Mouse (Mus musculus) adrenal gland, postnatal 4 days (tissue): ENCODE measurements around the gene Galnt16. TPM values are rescaled to one million over a fixed set of nuclear protein-coding genes. Genes with fewer than 3 reads are reported as not detected.
A peak's percentile ranks its signal among the peaks of the same experiment; 100 is the strongest.

ENCODE experiments used
- DNase-seq, 2 experiments: peaks; one replicate each; pipeline ENCODE4 v3.0.0; 2021 to 2022; ENCODE audit warnings: low spot score in 2 of 2, mixed read lengths in 2 of 2
- total RNA-seq, 2 experiments: library from RNA; stranded (reverse); gene quantifications; 2 replicates each; pipeline ENCODE4 v1.2.3; 2021

Galnt16 gene
- total RNA-seq, 2 experiments from 2014 or later, result 22.4 to 23.1 TPM

DNA sequence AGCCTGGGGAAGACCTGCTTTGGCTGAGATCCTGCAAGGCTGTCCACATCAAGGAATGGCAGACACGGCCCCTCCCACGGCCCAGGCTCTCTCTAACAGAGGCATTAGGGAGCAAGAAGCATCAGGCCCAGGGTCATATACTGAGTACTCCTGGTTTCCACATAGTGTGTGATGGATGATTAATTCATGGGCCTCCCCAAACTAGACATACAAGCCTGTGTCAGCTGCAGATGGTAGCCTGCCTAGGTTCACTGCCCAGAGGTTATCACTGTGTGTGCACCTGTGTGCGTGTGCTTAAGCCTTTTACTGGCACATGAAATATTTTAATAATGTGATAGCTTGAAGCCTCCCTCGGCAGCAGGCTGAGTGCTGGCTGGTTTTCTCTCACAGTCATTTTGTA is 77.9 kb downstream of the Galnt16 start:
- DNase-seq, result no peak

DNA sequence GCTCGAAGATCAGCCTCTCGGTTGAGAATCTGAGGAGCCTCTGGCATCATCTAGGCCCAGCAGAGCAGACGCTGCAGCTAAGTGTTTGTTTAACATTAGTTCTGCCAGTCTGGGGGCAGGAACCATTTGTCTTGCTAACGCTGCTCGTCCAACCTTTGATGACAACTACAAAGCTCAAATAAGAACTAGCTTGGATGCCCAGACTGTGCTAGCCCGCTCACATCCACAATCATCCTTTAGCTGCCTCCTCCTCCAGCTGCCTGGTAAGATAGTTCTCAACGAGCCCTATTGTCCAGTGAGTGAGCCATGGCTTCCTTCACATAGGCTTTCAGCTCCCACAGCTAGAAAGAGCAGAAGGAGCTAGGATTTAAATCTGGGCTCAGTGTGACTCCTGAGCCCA is 80.2 kb downstream of the Galnt16 start:
- DNase-seq, result no peak

DNA sequence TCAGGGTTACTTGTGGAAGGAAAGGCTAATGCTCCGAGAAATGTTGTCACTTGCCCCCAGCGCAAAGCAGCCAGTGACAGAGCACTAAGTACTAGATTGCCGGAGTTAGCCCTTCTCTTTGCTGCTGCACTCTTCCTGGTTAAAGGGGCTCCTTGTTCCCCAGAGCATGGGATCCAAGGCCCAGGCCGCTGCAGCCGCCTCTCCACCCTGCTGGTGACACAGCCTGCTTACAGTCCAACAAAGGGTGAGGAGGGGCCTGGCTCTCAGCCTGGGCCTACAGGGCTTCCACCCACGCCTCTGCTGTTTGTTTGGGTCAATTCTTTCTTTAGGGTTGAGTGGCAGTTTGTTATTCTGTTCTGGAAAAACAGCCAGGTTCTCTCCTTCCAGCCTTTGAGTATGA is 80.7 kb downstream of the Galnt16 start:
- DNase-seq, result no peak

DNA sequence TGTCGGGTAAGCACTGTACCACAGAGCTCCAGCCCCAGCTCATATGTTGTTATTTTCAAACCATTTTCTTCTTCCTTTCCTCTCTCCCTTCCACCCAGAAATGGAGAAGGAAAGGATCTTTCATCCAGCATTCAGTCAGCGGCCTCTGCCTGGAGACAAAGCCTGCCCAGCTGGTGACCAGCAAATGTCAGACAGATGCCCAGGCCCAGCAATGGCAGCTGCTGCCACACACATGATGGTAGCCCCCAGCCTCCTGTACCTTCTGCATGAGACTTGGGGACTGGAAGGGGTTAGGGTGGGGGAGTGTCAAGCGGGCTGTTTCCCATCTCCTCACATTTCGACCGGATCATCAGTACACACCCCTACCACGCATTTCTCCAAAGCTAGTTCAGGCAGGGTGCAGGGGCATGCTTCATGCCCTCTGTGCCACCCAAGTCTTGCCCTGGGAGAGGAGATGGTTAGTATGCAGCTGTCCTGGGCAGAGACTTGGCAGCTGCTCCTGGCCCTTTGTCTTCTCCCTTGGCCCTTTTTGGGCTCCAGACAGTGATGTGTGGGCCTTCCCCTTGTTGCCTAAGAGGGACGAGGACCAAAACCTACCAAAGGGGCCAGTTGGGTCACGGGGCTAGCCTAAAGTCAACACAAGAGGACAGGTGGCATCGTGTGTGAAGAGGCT is 83.7 kb downstream of the Galnt16 start:
- DNase-seq, result no peak

DNA sequence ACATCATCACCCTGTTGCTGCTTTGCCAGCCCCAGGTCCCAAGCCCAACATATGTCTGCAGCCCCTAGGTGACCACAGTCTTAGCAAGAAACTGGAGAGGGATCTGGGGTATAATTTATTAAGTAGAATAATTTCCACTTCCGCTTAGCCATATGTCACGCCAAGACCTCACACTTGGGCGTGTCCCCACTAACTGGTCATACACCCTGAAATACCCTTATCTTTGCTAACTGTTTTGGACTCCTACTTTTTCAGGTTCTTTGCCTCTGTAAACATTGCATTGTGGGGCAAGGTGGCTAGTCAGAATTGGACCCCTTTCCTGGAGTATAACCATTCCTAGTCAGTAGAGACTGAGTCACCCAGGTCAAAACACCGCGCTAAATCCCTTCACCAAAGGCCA is 84.4 kb downstream of the Galnt16 start:
- no peak for DNase-seq

DNA sequence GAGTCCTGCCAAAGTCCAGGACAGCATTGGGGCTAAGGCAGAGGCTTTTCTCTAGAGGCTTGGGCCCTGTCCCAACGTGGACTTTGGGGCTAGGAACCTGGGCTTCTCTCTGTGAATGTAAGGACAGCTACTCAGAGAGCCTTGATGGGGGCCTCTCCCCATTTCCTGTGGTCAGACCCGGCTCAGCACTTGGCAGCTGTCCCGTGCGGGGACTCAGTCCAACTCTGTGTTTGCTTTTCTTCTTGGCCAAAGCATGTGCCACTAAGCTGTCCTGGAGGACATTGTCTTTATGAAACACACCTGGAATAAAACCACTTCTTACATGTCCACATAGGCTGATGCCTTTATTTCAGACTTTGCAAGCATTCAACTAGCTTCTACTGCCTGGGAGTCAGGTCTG is 85.5 kb downstream of the Galnt16 start:
- DNase-seq, result no peak

DNA sequence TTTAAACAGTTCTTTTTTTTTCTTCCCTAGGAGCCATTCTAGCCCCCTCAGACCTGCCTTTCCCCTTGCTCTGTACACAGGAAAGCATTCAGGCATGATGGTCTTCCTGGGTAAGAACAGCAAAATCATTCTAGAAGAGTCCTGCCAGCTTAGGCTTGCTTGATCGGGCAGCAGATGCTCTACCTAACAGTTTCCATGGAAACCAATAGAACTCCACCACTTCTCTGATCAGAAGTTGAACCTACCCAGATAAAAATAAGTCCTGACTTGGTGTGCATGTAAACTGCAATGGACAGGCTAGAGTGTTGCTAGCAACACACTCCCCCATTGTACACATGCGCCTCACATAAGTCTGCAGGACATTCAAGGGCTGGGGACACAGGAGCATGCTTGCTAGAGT is 86.1 kb downstream of the Galnt16 start:
- no peak for DNase-seq

DNA sequence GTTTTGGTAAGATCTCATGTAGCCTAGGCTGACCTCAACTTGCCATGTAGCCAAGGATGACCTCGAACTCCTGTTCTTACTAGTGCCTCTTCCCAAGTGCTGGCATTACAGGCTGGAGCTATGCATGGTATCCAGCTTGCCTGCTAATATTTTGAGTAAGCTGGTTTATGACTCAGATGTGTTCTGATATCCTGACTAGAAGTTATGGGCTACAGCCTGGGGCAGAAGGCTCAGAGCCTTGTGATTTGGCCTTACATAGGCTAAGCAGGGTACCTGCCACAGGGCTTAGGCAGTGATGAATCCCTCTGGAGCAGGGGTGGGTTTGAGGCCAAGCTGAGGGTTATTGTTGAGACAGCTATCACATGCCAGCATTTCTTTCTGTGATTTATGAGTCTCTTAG is 90.5 kb downstream of the Galnt16 start:
- DNase-seq, result no peak

DNA sequence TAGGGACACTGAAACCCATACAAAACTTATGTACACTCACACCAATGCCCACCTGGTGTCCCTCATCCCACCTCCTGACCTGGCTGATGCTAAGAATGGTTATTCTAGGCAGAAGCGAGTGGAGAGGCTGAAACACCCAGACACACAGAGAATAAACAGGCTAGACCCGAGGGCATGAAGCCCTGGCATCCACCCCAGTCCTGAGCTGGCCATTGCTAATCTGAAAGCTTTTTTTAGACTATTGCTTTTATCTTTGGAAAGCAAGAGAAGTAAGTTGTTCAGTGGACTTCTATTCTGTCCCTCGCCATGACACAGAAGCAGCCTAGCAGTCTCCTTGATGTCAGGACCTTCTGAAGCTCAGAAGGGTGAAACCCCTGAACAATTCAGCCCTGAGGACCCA is 91.9 kb downstream of the Galnt16 start:
- no peak for DNase-seq

DNA sequence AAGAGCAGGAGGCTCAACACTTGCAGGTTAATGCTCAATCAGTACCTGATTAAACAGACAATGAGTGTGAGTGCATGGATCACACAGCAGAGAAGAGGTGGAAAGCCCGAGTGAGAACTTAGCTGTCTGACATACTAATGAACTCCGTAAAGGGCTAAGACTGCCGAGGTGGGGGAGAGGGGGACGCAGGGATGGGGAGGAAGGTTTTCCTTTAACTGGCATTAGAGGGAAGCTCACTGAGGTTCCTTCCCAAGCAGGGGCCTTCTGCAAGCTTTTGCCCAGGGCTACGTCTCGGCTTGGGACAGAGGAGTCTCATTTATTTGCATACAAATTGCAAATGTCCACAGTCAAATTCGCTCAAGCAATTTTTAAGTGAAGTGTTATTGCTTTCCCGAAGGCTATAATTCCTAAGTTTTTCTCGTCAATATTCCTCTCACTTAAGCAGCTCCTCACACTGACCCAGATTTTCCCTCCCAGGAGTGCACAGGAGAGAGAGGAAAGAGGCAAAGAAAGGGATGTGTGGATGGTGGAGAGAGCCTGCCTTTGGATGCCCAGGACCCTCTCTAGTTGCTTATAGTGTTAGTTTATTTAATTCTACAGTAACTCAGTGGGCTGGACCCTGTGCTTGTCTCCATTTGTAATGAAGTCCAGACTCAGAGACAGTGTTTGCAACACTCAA is 94.2 kb downstream of the Galnt16 start:
- DNase-seq, result no peak

DNA sequence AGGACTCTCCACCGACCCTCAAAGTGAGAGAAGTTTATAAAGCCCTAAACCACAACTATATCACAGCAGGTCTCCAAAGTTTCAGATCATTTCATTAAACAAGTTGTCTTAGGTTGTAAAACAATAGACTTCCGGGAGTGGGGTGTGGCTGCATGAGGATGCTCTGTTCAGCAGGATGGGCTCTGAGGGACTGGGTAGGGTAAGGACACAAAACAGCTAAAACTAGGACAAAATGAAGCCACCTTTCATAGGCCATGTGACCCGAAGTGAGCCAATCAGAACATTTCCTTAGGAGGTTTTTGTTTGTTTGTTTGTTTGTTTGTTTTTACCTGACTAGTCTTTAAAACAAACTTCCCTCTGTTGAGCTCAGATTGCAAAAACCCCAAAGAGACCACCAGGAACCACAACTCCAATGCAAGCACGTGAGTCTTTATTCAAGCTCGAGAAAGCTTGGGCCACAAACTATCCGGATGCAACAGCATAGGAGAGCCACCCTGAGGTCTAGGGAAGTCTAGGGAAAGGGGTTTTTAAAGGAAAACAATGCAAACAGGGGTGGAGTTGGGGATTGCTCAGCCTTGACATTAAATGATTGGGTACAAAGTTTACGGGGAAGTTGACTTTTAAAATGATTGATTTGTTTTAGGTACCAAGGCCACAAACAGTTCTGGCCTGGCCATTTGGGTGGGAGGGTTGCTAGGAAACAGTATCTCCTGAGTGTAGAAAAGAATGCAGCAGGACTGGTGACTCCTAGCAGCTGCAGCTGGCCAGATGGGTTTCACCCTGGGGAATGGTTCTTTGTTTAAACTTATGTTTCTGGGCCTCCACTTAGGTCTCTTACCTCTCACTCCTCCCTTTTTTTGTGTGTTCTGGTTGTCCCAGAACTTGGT is 97.5 kb downstream of the Galnt16 start:
- no peak for DNase-seq

DNA sequence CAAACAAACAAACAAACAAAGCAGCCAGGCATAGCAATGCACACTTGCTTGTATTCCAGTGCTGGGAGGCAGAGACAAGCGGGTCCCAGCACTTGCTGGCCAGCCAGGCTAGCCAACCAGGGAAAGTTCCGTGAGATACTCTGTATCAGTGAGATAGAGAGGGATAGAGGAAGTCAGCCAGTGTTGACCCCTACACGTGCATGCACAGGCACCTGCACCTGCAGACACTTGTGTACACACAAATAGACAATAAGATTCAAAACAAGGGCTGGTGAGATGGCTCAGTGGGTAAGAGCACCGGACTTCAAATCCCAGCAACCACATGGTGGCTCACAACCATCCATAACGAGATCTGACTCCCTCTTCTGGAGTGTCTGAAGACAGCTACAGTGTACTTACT is 102.4 kb downstream of the Galnt16 start:
- DNase-seq, result no peak

DNA sequence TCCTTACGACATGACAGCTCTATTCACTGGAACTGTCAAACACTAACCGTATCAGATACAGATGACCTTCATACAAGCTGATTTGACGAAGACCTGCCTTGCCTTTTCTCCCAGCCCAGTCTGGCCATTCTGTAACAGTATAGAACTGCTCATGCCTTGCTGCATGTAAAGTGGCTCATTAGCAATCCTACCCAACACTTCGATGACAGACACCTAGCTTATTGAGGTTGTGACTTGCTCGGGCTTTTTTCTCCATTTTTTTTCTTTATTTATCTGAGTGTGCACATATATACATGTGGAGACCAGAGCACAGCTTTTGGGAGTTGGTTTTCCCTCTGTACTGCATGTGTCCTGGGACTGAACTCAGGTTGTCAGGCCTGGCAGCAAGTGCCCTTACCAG is 113.7 kb downstream of the Galnt16 start:
- no peak for DNase-seq

DNA sequence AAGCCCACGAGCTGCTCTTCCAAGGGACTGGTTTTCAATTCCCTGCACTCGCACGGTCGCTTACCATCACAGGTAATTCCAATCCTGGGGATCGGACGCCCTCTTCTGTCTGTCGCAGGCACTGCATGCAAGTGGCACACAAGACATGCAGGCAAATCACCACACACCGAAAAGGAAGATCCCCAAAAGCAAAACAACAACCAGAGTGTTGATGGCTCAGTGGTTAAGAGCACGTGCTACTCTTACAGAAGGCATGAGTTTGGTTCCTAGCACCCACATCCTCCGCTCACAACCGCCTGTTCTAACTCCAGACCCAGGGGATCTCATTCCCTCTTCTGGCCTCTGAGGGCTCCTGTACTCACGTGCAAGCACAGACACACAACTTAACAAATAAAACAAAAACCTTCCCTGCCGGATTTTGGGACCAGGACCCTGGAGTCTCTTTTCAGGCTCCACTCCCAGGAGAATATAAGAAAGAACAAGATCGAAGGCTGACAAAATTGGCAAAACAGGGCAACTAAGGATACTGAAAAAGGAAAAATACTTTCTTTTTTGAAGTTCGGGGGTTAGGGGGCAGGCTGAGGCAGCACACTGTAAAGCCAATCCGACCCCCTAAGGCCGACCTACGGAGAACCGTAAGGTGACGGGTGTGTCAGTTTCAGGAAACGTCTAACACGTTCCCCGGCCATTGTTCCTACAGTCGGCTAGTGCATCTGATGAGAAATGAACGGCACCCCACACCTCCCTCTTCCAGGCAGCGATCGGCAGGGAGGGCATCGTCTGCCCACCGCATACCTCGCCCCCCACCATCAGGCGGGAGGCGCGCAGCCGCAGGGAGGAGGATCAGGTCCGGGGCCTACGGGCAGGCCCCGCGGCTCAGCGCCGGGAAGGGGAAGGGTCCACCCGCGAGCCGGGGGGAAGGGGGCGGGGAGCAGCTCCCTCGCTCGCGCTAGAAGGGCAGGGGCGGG is 124.9 kb downstream of the Galnt16 start:
- DNase-seq, result peak; percentile 24 to 45

DNA sequence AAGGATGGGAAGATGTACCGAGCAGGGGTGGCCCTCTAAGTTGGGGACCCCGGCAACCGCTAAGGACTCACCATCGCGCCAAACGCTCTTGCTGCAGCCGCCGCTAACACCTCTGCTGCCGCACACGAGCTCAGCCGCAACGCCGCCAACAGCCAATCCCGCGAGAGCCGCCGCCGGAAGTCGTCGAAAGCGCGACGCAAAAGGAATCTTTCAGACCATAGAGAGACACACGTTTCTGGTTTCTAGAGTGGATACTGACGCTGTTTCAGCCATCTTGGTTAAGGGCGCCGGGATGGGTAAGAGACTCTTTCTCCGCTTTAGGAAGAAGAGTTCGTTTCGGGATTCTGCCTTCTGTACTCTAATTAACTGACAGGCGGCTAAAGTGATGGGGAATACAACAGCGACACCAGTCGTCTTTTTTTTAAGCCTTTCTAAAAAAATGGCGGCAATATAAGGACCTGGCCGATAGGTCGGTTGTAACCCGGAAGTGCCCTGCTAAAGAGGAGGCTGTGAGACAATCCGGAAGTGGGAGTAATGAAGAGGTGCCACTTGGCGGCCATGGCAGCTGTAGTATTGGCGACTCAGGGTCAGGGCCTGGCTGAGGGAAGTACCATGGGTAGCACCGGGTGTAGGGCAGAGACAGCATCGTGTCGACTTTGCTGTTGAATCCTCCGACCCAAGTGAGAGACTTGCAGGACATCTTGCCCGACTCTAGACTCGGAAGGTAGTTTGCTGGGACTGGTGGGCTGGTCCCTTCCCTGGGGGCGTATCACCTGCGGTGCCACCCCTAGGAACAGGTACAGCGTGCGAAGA is 125.8 kb downstream of the Galnt16 start, which contains the start of the genes Slc39a9 and Erh:
TSS of gene Slc39a9 (plus strand) at position 191 of the 813 bp plus-strand sequence.
TSS of gene Erh (minus strand) at position 649 of the 813 bp plus-strand sequence.
- peak; percentile 73 to 81 for DNase-seq

DNA sequence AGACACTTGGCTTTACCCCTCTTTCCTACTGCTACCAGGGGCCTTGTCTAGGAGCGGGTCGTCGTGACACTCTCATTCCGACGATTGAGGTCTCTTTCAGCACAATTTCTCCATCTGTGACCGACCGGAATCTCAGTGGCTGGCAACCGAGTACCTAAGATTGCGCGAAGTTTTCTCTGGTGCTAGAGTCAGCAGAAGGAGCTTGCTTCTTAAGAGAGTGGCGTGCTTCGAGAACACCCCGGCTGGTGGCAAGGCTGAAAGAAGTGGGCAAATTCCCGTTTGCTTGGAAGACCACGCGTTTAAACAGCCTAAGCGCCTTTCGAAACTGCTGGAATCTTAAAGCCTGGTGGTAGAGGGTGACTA is 126.4 kb downstream of the Galnt16 start:
- no peak for DNase-seq

DNA sequence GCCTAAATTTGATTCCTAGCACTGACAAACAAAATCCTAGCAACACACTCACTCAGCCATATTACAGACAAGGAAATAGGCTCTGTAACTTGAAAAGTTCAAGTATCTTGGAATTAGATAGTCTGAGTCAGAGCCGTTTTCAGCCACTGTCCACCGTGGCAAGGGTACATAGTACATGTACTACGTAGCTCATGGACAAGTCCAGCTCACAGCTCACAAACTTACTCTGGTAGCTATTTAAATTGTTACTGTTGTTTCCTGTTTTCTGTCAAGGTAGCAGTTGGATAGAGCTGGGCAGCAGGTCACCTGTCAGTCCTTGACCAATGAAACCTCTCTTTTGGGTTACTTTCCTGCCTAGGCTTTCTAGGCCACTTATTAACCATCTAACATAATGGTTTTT is 128.3 kb downstream of the Galnt16 start:
- no peak for DNase-seq

DNA sequence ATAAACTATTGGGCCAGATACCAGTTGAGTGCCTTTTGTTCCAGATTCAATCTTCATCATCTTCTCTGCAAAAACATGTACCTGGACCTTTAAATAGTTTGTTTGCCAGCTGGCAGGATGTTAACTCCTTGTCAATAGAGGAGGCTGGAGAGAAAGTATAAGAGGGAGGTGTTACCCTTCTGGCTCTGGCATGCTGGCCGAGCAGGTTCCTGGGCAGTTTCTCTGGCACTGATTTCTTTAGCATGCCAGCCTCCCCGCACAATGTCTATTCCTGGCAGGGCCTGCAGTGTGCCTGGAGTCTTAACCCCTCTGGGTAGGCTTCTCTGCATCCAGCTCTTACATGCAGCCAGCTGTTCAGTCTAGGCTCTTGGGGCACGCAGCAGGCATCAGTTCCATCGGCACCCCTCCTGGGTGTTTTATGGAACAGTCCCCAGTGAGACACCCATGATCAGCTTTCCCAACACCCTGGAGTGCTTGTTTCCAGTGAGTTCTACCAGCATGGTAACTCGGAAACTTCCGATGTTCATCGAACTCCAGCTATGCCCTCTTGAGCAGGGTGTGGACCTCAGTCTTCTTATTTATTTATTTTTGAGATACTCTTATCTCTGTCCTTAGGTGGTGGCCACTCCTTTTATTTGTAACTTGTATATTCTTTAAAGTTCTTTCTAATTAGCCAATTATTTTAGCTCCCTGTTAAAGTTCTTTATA is 136.0 kb downstream of the Galnt16 start:
- DNase-seq, result no peak

DNA sequence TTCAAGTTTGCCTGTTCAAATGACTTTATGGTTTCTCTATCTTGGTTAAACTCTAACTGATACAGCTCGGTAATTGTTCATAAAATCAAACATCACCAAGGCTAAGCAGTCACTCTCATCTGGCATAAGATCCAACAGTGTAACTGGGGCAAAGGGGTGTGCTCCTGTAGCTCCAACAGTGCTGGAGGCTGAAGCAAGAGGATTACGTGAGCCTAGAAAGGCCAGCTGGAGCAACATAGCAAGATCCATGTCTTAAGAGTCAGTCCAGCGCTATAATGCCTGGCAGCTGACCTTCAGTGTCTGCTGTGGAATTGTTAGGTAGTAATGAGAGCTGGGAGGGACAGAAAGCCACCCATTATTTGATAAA is 136.6 kb downstream of the Galnt16 start:
- no peak for DNase-seq
